Mouse (Mus musculus) neutrophil, adult 65 days (primary cell): ENCODE data around the gene Clic1. TPM values are rescaled to one million over a fixed set of nuclear protein-coding genes. Genes with fewer than 3 reads are reported as not detected.

Experiments
- total RNA-seq: library from RNA; stranded (reverse); gene quantifications from 2 replicates; pipeline ENCODE4 v1.2.4, GENCODE M21; 2023

Clic1 gene
- 248 and 288 TPM in 2 replicates for total RNA-seq

GRCm38 (mm10) chr17:35049561-35050016 is at the start of gene Clic1:
TSS of gene Clic1 (plus strand) at chr17:35049966.

GRCm38 (mm10) chr17:35000717-35001451 is 48.9 kb upstream of the Clic1 start, which contains the start of gene Vars:
TSS of gene Vars (plus strand) at chr17:35000987.

DNA sequence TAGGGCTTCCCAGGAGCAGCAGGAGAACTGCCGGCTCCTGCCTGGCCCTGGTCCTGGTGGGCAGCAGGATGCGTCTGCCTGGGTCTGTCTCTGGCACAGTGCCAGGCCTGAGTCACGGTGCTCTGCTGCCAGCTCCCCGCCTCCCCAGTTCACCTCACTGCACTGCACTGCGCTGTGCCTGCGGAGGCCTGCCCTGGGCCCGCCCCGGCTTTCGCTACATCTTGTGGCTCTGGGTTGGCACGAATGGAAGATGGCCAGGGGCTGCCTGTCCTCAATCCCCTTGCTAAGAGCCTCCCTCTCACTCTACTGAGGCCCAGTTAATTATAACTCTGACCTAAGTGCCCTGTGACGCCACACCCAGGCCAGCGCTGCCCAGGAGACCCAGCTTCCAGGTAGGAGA is 33.4 kb upstream of the Clic1 start, which contains the start of gene Vwa7:
TSS of gene Vwa7 (plus strand) at position 204 of the 400 bp plus-strand sequence.

GRCm38 (mm10) chr17:35027277-35028068 is 22.3 kb upstream of the Clic1 start, which contains the start of gene Sapcd1:
TSS of gene Sapcd1 (minus strand) at chr17:35028016.

GRCm38 (mm10) chr17:35046681-35047455 is 2.9 kb upstream of the Clic1 start, which contains the start of gene Msh5:
TSS of gene Msh5 (minus strand) at chr17:35046745.

DNA sequence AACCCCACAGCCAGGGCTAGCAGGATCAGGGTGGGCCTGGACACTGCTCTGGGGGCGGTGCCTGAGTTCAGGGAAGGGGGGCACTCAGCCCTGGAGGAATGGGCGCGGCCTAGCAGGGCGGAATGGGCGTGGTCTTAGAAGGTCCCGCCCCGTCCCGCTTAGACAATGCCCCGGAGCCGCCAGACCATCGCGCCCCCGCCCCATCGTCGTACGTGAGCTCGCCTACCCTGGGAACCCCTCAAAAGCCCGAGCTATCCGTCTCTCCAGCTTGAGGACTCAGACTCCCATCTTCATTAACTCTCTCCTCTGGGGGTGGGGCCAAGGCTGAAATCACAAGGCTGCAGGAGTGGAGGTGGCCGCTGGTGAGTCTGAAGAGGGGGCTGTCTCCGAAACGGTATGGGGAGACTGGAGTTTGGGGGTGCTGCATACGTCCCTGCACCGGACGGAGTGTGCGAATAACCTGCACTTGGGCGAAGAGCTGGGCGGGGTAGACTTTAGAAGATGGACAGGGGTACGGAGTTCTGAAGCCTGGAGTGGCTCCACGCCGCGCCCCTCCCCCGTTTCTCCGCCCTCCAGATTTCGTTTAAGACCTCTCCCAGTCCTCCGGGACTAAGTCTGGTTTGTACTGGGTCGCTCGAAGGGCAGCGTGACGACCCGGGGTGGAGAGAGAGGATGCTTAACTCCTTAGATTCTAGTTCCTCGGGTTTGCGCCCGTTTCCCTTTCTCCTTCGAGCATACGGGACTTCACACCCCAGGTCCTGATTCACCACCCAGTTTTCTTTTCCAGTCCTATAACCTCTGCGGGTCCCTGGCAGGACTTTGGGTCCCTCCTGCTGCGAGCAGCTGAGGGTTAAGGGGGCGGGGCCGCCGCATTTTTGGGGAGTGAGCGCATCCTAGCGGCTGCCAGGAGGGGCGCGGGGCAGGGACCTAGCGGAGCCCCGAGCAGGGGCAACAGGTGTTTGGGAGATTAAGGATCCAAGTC is 9.4 kb downstream of the Clic1 start, which contains the start of gene Ddah2:
TSS of gene Ddah2 (plus strand) at position 125 of the 982 bp plus-strand sequence.

GRCm38 (mm10) chr17:35064951-35065947 is 15.5 kb downstream of the Clic1 start, which contains the start of gene Ly6g6c:
TSS of gene Ly6g6c (plus strand) at chr17:35065388.

DNA sequence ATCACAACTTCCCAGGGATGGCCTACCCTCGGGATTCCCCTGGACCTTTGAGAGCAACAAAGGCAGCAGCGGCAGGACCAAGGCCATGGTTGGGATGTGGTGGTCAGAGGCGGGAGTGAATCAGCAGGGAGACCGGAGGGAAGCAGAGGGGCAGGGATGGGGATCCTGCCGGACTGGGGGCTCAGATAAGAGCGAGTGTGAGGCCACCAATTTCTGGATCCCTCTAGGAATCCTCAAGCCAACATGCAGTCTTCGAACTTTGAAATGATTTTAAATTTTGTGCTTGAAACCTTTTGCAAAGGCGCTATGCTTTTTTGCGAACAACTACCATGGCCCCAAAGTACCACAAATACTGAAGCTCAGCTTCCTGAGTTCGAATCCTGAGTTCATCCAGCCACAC is 16.3 kb downstream of the Clic1 start, which contains the start of gene Mpig6b:
TSS of gene Mpig6b (minus strand) at position 101 of the 400 bp plus-strand sequence.

GRCm38 (mm10) chr17:35076507-35077176 is 26.9 kb downstream of the Clic1 start, which contains the start of gene Ly6g6e:
TSS of gene Ly6g6e (plus strand) at chr17:35076902.

DNA sequence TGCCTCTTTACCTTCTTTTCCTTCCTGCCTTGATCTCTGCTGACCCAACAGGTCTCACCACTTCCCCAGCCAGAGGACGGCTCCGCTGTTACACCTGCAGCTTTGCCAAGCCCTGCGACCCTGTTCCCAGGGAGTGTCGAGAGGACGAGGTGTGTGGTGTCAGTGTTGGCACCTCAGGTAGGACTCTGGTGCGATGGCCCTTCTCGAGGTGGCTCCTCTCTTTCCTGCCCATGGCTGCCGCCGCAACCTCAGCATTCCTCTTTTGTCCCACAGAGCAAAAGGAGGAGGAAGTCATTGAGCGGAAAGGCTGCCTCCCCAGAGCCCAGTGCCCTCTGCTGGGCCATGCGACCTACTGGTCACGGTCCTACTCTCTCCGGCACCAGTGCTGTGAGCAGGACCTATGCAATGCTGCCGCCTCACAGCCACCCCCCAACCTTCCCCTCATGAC is 28.0 kb downstream of the Clic1 start, which contains the start of gene Ly6g6d:
TSS of gene Ly6g6d (minus strand) at position 280 of the 448 bp plus-strand sequence.

GRCm38 (mm10) chr17:35085208-35085865 is 35.6 kb downstream of the Clic1 start, which contains the start of gene Ly6g6f:
TSS of gene Ly6g6f (minus strand) at chr17:35085610.

DNA sequence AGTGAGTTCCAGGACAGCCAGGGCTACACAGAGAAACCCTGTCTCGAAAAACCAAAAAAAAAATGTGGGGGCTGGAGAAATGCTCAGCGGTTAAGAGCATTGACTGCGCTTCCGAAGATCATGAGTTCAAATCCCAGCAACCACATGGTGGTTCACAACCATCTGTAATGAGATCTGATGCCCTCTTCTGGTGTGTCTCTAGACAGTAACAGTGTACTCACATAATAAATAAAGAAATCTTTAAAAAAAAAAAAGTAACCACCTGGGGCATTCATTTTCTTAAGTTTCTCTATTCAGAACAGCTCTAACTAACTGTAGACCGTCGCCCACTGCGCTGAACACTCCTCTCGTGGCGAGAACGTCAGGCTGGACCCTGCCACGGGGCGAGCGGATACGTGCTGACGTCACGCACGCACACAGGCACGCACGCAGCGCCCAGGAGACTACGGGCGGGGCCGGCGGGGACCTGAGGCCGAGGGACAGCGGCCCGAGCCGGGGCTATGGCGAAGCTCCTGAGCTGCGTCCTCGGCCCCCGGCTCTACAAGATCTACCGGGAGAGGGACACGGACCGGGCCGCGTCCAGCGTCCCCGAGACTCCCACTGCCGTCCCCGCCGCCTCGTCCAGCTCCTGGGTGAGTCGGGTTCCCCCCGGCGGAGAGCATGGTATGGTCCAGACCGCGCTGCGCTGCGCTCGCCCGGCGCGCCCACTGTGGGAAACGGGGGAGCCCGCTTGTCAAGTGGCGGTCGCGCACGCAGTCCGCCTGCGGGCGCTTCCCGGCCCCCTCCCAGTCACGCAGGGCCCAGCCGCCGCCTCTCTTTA is 39.3 kb downstream of the Clic1 start, which contains the start of gene Abhd16a:
TSS of gene Abhd16a (plus strand) at position 439 of the 820 bp plus-strand sequence.

DNA sequence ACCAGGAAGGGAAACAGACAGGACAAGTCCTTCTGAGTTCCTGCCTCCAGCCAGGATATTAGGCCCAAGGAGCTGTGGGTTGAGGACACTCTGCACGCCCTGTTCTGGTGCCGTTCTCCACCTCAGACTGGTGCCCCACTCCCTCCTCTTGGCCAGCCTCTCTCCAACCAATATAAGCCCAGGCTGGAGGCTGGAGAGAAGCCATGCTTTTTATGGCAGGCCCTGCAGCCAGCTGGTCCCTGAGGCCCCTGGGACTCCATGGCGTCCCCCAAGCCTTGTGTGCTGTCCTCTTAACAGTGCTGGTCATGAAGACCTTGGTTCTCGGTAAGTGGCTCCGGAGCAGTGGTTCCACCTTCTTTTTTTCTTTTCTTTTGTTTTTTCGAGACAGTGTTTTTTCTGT is 58.3 kb downstream of the Clic1 start, which contains the start of gene Ly6g5c:
TSS of gene Ly6g5c (plus strand) at position 183 of the 400 bp plus-strand sequence.

